Mouse (Mus musculus) spleen, adult 2 months (tissue): ENCODE measurements around the gene Vwa5b1. TPM values are rescaled to one million over a fixed set of nuclear protein-coding genes. Genes with fewer than 3 reads are reported as not detected.

Experiments used
- DNase-seq, 2 experiments: peaks; one replicate each; pipeline versions ENCODE4 v3.0.0 to v3.0.0-alpha.2; 2012 to 2021; ENCODE audit warnings: low spot score in 2 of 2, low read depth in 1 of 2
- H3K27ac ChIP-seq: fragments of 200-500 bp; 2 replicates; pipeline ENCODE4 v1.5.1; 2012; ENCODE audit warnings: low read length, inconsistent platforms; ENCODE audit not compliant: insufficient read depth
- H3K27me3 ChIP-seq: fragments of 200-500 bp; 2 replicates; pipeline ENCODE4 v1.6.1; 2012; ENCODE audit warnings: mild to moderate bottlenecking, moderate library complexity, low read length, inconsistent platforms; ENCODE audit not compliant: control insufficient read depth, insufficient read depth
- H3K36me3 ChIP-seq: fragments of 200-500 bp; 2 replicates; pipeline ENCODE4 v1.6.1; 2012; ENCODE audit warnings: mild to moderate bottlenecking, low read length, inconsistent platforms; ENCODE audit not compliant: control insufficient read depth, insufficient read depth
- H3K4me1 ChIP-seq: fragments of 200-500 bp; 2 replicates; pipeline ENCODE4 v1.6.1; 2011; ENCODE audit warnings: inconsistent platforms; ENCODE audit not compliant: control insufficient read depth, insufficient read depth, insufficient read length
- H3K4me3 ChIP-seq: fragments of 200-500 bp; 2 replicates; pipeline ENCODE4 v1.5.1; 2011; ENCODE audit warnings: mild to moderate bottlenecking, inconsistent platforms; ENCODE audit not compliant: insufficient read depth, insufficient read length; ENCODE audit errors: extremely low read depth
- CTCF ChIP-seq: fragments of 200-500 bp; IDR thresholded peaks from 2 replicates; pipeline ENCODE4 v1.5.1; 2011; ENCODE audit warnings: mild to moderate bottlenecking, inconsistent platforms; ENCODE audit not compliant: insufficient read depth, insufficient read length, insufficient replicate concordance; ENCODE audit errors: extremely low read depth
- POLR2A ChIP-seq: fragments of 200-500 bp; IDR thresholded peaks from 2 replicates; pipeline ENCODE4 v1.6.1; 2011; ENCODE audit warnings: low read depth, low read length, inconsistent platforms
- WGBS: fragments of 180-500 bp; shearing (Covaris S2); methylation state at CpG from one replicate; pipeline ENCODE4 v1.1.7; 2018; 5-methylcytosine and 5-hydroxymethylcytosine counted together
- polyA plus RNA-seq: library from polyadenylated mRNA; depleted of rRNA; stranded (reverse); fragments of >200 nt; gene quantifications from 2 replicates; pipeline ENCODE4 v1.2.3, GENCODE M21; 2012; rRNA removed

Vwa5b1 gene
- polyA plus RNA-seq, 1 experiment = not detected

DNA sequence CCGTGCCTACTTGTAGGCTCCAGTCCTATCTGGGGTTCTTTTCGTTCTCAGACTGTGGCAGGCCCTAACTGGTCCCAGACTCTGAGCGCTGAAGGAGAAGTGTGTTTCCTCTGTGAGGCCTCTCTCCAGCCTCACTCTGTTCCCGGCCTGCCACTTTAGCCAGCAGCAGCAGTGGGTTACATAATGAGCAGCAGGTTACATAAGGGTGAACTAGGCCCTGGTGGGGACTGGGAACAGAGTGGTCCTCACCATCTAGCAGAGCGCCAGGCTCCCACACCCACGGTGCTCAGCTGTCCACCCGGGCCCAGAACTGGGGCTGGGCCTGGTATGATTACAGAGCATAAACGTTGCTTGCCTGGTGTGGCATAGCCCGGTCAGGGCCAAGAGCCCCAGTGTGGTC lies 110.9 kb downstream of the Vwa5b1 start:
- WGBS = 46% methylated on average over 9 of the region's 9 CpGs
- TF ChIP-seq POLR2A = no peak
- no peak for TF ChIP-seq CTCF
- no peaks in the 10 kb centered on the region for H3K4me1 ChIP-seq
- H3K36me3 ChIP-seq = no peaks in the 10 kb centered on the region
- H3K27me3 ChIP-seq = no peaks in the 10 kb centered on the region
- H3K27ac ChIP-seq = no peak overlapping the region
- no peak for DNase-seq
- no peak overlapping the region for H3K4me3 ChIP-seq

DNA sequence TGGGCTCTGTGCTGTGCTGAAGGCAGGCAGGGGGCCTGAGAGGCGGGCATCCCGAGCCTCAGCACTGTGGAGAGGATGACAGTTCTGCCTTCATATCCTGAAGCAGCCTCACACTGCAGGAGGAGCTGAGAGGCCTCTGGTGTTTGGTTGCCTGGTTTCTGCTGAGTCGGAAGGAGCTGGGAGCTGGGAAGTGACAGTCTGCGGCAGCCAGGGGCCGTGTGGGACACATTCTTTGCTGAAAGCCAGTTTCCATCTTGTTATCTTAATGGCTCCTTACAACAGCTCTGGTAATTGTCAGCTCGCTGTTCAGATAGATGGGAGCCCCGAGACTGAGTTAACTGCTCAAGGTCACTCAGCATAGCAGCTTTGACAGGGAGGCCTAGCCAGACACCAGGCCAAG lies 111.9 kb downstream of the Vwa5b1 start:
- Histone ChIP-seq H3K4me1 (no peaks in the 10 kb centered on the region), H3K27me3 (no peaks in the 10 kb centered on the region), H3K27ac (no peak overlapping the region), H3K36me3 (no peaks in the 10 kb centered on the region), H3K4me3 (no peak overlapping the region)
- 75% methylated on average over 7 of the region's 7 CpGs for WGBS
- no peak for TF ChIP-seq CTCF
- no peak for TF ChIP-seq POLR2A
- DNase-seq = no peak

GRCm38 (mm10) chr4:138522296-138522695 lies 113.4 kb downstream of the Vwa5b1 start:
- TF ChIP-seq POLR2A (no peak), CTCF (no peak)
- 28% methylated on average over 7 of the region's 7 CpGs for WGBS
- Histone ChIP-seq H3K27me3 (no peaks in the 10 kb centered on the region), H3K27ac (no peak overlapping the region), H3K4me3 (no peak overlapping the region), H3K36me3 (no peaks in the 10 kb centered on the region), H3K4me1 (no peaks in the 10 kb centered on the region)
- DNase-seq = no peak

- Histone ChIP-seq H3K4me3 (no peak overlapping the region), H3K36me3 (no peaks in the 10 kb centered on the region), H3K27me3 (no peaks in the 10 kb centered on the region), H3K4me1 (no peaks in the 10 kb centered on the region), H3K27ac (no peak overlapping the region)
- no peak for DNase-seq
- TF ChIP-seq CTCF (no peak), POLR2A (no peak)
- 61% methylated on average over 9 of the region's 9 CpGs for WGBS
These were observed 118.4 kb downstream of the Vwa5b1 start for GRCm38 (mm10) chr4:138517153-138517789.

DNA sequence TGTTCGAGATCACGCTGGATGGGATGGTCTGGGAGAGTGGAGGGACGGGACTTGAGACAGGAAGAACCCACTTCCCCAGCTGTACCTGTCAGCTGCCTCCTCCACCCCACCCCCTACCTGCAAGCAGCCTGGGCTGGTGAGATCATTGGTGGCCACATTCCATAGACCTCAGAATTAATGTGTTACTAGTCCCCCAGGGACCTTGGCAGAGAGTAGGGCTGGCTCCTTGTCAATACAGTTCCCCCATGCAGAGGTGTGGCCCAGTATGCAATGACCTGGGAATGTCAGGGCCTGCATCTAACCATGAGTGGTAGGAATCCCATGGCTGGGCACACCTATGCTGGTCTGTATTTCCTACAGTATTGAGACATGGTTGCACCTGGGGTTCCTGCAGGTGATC lies 119.2 kb downstream of the Vwa5b1 start:
- Histone ChIP-seq H3K4me1 (no peaks in the 10 kb centered on the region), H3K27ac (no peak overlapping the region), H3K4me3 (no peak overlapping the region), H3K36me3 (no peaks in the 10 kb centered on the region), H3K27me3 (no peaks in the 10 kb centered on the region)
- TF ChIP-seq POLR2A = no peak
- whole genome bisulfite sequencing = 70% methylated on average over 3 of the region's 3 CpGs
- DNase-seq = no peak

Other genes starting within 250 kb of the Vwa5b1 start
- gene Fam43b, start 239.4 kb downstream of the Vwa5b1 start, polyA plus RNA-seq = 0.06 and 0.13 TPM in 2 replicates
- gene Mul1, start 201.2 kb downstream of the Vwa5b1 start, polyA plus RNA-seq = 7.8 and 8.7 TPM in 2 replicates
- 9.2 and 14.4 TPM in 2 replicates for gene Camk2n1, start 181.6 kb downstream of the Vwa5b1 start, polyA plus RNA-seq
- gene Pla2g2c, start 88.9 kb upstream of the Vwa5b1 start, polyA plus RNA-seq = 0.02 TPM in 1 of 2 replicates, not detected in the other
- gene Ubxn10, start 101.3 kb upstream of the Vwa5b1 start, polyA plus RNA-seq = 0.21 and 0.29 TPM in 2 replicates
- gene Pla2g2f, start 121.7 kb upstream of the Vwa5b1 start, polyA plus RNA-seq = 1.9 TPM in 2 replicates
- gene Pla2g2d, start 139.9 kb upstream of the Vwa5b1 start, polyA plus RNA-seq = 56.9 and 77.6 TPM in 2 replicates
- 43.7 and 65.5 TPM in 2 replicates for gene Pla2g5, start 227.6 kb upstream of the Vwa5b1 start, polyA plus RNA-seq
- gene Gm13030, start 238.1 kb upstream of the Vwa5b1 start, polyA plus RNA-seq = not detected in 2 replicates
- 0.09 TPM in 1 of 2 replicates, not detected in the other for gene Pla2g2e, start 242.1 kb upstream of the Vwa5b1 start, polyA plus RNA-seq